Mouse (Mus musculus) stomach, embryonic 16.5 days (tissue): ENCODE data around the gene Tgm4. TPM values are rescaled to one million over a fixed set of nuclear protein-coding genes. Genes with fewer than 3 reads are reported as not detected.

Source experiments
- ATAC-seq: fragments of 200-750 bp; cut with Nextera tagmentation; 2 replicates; pipeline ENCODE4 v1.8.0; 2017; ENCODE audit warnings: moderate number of reproducible peaks, moderate TSS enrichment; ENCODE audit not compliant: insufficient read depth, low FRiP score
- H3K27ac ChIP-seq: fragments of 300-500 bp; sonication (generic); 2 replicates; pipeline ENCODE4 v1.5.1; 2014; ENCODE audit warnings: low read length
- H3K27me3 ChIP-seq: fragments of 300-500 bp; sonication (generic); 2 replicates; pipeline ENCODE4 v1.6.1; 2014; ENCODE audit warnings: low read length, control low read depth, mixed read lengths; ENCODE audit not compliant: control insufficient read depth, insufficient read depth
- H3K36me3 ChIP-seq: fragments of 300-500 bp; sonication (generic); 2 replicates; pipeline ENCODE4 v1.6.1; 2014; ENCODE audit warnings: low read length; ENCODE audit not compliant: control insufficient read depth, insufficient read depth
- H3K4me1 ChIP-seq: fragments of 300-500 bp; sonication (generic); 2 replicates; pipeline ENCODE4 v1.6.1; 2014; ENCODE audit warnings: low read length, control low read depth, mixed read lengths; ENCODE audit not compliant: control insufficient read depth, insufficient read depth
- H3K4me2 ChIP-seq: fragments of 300-500 bp; sonication (generic); 2 replicates; pipeline ENCODE4 v1.6.1; 2014; ENCODE audit warnings: low read depth, low read length, mixed read lengths
- H3K4me3 ChIP-seq: fragments of 300-500 bp; sonication (generic); replicated peaks from 2 replicates; pipeline ENCODE4 v1.5.1; 2014; ENCODE audit warnings: mild to moderate bottlenecking, low read length
- H3K9ac ChIP-seq: fragments of 300-500 bp; sonication (generic); 2 replicates; pipeline ENCODE4 v1.6.1; 2014; ENCODE audit warnings: low read length
- H3K9me3 ChIP-seq: fragments of 300-500 bp; sonication (generic); replicated peaks from 2 replicates; pipeline ENCODE4 v1.6.1; 2016; ENCODE audit warnings: low read length, control low read depth; ENCODE audit not compliant: control insufficient read depth
- WGBS: fragments of 180-500 bp; shearing (Covaris S2); extraction: QIAGEN DNeasy Blood & Tissue Kit; methylation state at CpG from one replicate; pipeline ENCODE4 v1.1.7; 2014; 5-methylcytosine and 5-hydroxymethylcytosine counted together
- polyA plus RNA-seq: library from polyadenylated mRNA; unstranded; fragments of >200 nt; fragmentation: Nextera tagmentation; extraction: Ambion mirVana; gene quantifications from 2 replicates; pipeline ENCODE4 v1.2.1, GENCODE M21; 2015

Tgm4 gene
- polyA plus RNA-seq, 1 experiment from 2014 or later, result 0.48 TPM

DNA sequence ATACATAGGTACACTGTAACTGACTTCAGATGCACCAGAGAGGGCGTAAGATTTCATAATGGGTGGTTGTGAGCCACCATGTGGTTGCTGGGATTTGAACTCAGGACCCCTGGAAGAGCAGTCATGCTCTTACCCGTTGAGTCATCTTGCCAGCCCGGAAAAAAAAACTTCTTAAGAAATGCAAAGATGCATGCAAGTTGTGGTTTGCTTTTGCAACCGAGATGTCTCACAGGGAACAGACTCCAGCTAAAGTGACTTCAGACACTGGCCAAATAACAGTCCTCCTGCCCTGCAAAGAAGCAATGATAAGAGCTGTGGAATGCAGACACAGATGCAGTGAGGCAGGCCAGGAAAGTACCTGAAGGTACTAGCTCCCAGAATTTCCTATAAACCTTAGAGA lies 56.3 kb downstream of the Tgm4 start:
- H3K27me3 ChIP-seq, result no peaks in the 10 kb centered on the region
- no peaks in the 10 kb centered on the region for H3K4me1 ChIP-seq
- no peak overlapping the region for H3K27ac ChIP-seq
- 0 out of 2 replicates have a peak overlapping the region, but pooled peaks have one; percentile 7 for H3K9ac ChIP-seq
- H3K4me2 ChIP-seq, result no peak overlapping the region
- no peaks in the 10 kb centered on the region for H3K9me3 ChIP-seq
- H3K4me3 ChIP-seq, result no peak overlapping the region
- no peak for ATAC-seq
- WGBS, result 87% methylated on average over 4 of the region's 4 CpGs
- H3K36me3 ChIP-seq, result 0 out of 2 replicates have a peak, but pooled peaks cover 15% of the 10 kb centered on the region

DNA sequence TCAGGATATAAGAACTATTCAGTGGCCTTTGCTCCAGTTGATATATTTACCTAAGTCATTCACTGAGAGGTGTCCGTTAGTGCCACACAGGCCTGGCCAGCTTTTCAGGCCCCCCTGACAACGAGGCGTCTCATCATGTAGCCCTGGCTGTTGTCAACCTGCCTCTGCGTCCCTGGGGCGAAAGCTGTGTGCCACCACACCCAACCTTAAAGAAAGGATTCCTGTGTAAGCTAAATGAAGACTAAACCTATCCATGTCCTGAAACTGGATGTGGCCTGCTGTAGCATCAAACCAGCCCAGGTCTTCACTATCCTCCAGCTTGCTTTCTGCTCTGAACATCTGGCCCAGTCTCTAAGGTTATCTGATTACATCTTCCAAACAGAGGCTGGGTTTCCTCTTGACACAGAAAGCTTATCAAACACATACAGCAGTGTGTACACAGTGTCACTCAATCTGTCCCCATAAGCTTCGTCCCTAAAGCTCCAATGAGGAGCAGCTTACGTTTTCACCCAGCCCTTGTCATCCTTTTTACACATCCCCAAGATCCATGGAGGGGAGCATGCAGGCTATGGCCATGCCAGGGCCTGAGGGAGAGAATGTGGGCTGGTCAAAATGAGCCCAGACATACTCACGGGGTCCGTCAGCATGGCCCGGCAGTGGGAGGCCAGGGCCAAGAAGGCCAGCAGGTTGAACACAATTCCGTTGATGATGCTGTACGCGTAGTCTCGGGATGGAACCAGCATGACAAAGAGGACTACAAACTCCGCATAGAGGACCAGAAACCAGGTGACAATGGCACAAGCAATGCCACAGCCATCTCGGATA lies 65.3 kb downstream of the Tgm4 start:
- Histone ChIP-seq H3K9me3 (no peaks in the 10 kb centered on the region), H3K27ac (no peak overlapping the region), H3K4me2 (no peak overlapping the region), H3K4me1 (no peaks in the 10 kb centered on the region), H3K9ac (no peak overlapping the region), H3K4me3 (no peak overlapping the region), H3K36me3 (peaks cover 45% of the 10 kb centered on the region), H3K27me3 (no peaks in the 10 kb centered on the region)
- no peak for ATAC-seq
- WGBS, result 91% methylated on average over 16 of the region's 16 CpGs

DNA sequence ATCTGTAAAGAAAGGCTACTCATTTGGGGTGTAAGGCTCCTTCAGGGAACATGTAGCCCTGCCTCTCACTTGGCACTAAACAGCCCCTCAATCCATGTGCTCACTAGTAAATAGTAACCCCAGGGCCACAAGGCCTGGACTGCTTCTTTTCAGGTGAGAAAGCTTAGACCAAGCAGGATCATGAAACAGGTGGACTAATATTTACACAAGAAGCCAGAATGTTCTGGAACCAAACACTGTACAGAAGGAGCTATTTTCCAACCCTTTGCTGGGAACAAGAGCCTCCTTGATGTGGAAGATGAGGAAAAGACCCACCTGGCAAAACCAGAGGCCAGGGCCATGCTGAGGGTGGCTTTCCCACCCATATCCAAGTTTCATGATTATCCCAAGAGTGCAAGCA lies 68.9 kb downstream of the Tgm4 start:
- Histone ChIP-seq H3K4me2 (no peak overlapping the region), H3K9me3 (no peaks in the 10 kb centered on the region), H3K9ac (no peak overlapping the region), H3K36me3 (peaks cover 23% of the 10 kb centered on the region), H3K27ac (no peak overlapping the region), H3K27me3 (no peaks in the 10 kb centered on the region), H3K4me1 (no peaks in the 10 kb centered on the region), H3K4me3 (no peak overlapping the region)
- ATAC-seq, result no peak; the same call in 1 of the 2 replicates

DNA sequence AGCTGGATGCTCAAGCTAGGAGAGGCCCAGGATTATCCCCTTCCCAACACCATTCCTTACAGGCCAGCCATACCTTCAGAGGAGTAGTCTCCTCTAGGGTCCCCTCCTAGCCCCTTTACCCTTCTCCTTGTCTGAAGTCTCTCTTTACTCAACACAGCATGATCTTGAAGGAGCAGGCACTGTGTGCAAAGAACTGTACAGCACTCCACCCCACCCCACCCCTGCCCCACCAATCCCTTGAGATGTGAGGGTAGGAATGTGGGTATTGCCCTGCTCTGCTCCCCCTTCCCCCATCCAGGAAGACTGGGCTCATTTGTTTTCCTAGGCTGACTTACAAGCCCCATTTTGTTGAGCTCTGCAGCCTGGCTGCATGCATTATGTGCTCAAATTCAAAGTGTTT lies 69.8 kb downstream of the Tgm4 start:
- Histone ChIP-seq H3K36me3 (peaks cover 16% of the 10 kb centered on the region), H3K4me1 (0 out of 2 replicates have a peak, but pooled peaks cover 5% of the 10 kb centered on the region), H3K4me3 (no peak overlapping the region), H3K27ac (no peak overlapping the region), H3K27me3 (no peaks in the 10 kb centered on the region), H3K4me2 (no peak overlapping the region), H3K9me3 (no peaks in the 10 kb centered on the region), H3K9ac (no peak overlapping the region)
- no peak for ATAC-seq

DNA sequence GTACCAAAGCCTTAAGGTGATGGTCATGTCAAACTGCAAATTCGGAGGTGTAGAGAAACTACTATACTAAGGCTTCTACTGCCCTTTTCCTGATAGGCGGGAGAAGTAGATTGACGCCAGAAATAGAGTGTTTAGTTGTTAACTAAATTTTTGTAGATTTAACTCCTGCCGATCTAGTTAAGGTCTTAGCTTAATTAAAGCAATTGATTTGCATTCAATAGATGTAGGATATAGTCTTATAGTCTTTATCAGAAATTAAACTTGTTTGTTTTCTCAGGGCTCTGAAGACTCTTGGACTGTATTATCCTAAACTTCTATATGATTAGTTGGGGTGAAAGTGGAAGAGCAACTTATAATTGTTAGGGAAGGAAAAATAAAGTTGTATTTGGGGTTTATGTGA lies 72.7 kb downstream of the Tgm4 start:
- WGBS, result 89% methylated on average over 4 of the region's 4 CpGs

DNA sequence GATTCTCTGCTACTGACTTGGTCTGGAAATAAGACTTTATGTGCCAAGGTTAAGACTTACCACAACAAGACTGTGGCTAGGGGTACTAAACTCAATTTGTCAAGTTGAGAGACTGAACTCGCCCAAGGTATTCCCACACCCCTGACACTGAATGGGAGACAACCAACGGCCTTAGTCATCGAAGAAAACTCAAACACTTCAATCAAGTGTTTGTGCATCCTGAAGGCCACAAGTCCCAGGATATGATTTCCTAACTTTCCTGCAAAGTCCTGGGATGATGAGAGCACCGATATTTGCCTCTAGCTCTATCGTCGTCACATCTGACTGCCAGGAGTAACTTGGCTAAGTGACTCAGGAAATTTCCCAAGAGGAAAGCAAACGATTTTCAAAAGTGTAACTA lies 74.7 kb downstream of the Tgm4 start:
- WGBS, result 72% methylated on average over 7 of the region's 7 CpGs
- ATAC-seq, result no peak
- H3K4me1 ChIP-seq, result peaks cover 23% of the 10 kb centered on the region
- H3K4me2 ChIP-seq, result no peak overlapping the region
- 0 out of 2 replicates have a peak, but pooled peaks cover 4% of the 10 kb centered on the region for H3K36me3 ChIP-seq
- no peak overlapping the region for H3K9ac ChIP-seq
- H3K9me3 ChIP-seq, result no peaks in the 10 kb centered on the region
- peak overlapping the region; percentile 35; the same call in 1 of the 2 replicates for H3K27ac ChIP-seq
- no peak overlapping the region for H3K4me3 ChIP-seq
- no peaks in the 10 kb centered on the region for H3K27me3 ChIP-seq

More for the DNA sequence above, 72.7 kb downstream of the Tgm4 start:
- Histone ChIP-seq H3K9me3 (no peaks in the 10 kb centered on the region), H3K4me1 (peaks cover 15% of the 10 kb centered on the region), H3K4me2 (no peak overlapping the region), H3K9ac (no peak overlapping the region), H3K27me3 (no peaks in the 10 kb centered on the region), H3K36me3 (0 out of 2 replicates have a peak, but pooled peaks cover 4% of the 10 kb centered on the region), H3K4me3 (no peak overlapping the region), H3K27ac (no peak overlapping the region)
- ATAC-seq, result no peak

DNA sequence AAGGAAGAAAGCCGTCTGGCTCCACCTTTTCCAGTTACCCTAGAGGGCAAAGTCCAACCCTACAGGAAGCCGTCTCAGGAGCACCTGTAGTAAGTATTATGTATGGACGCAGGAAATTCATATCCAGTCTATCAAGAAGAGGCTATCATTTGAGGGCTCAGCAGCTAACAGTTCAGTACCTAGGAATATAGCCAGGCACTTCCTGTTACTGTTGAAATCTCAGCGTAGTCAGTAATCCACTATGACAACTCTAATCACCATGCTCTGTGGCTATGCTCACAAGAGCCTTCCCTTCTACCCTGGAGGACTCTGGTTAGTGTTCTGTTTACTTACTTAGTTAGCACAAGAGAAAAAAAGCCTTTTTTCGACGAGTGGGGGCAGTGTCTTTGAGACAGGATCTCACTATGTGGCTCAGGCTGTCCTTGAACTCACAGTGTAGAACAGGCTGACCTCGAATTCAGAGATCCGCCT lies 77.3 kb downstream of the Tgm4 start:
- H3K27ac ChIP-seq, result peak overlapping the region; percentile 96
- peak overlapping the region; percentile 82 for H3K4me3 ChIP-seq
- peak; percentile 21; the same call in 1 of the 2 replicates for ATAC-seq
- peak overlapping the region; percentile 95 for H3K9ac ChIP-seq
- H3K36me3 ChIP-seq, result no peaks in the 10 kb centered on the region
- no peaks in the 10 kb centered on the region for H3K9me3 ChIP-seq
- 41% methylated on average over 8 of the region's 8 CpGs for WGBS
- H3K4me2 ChIP-seq, result peak overlapping the region; percentile 92
- no peaks in the 10 kb centered on the region for H3K27me3 ChIP-seq
- H3K4me1 ChIP-seq, result peaks cover 23% of the 10 kb centered on the region

DNA sequence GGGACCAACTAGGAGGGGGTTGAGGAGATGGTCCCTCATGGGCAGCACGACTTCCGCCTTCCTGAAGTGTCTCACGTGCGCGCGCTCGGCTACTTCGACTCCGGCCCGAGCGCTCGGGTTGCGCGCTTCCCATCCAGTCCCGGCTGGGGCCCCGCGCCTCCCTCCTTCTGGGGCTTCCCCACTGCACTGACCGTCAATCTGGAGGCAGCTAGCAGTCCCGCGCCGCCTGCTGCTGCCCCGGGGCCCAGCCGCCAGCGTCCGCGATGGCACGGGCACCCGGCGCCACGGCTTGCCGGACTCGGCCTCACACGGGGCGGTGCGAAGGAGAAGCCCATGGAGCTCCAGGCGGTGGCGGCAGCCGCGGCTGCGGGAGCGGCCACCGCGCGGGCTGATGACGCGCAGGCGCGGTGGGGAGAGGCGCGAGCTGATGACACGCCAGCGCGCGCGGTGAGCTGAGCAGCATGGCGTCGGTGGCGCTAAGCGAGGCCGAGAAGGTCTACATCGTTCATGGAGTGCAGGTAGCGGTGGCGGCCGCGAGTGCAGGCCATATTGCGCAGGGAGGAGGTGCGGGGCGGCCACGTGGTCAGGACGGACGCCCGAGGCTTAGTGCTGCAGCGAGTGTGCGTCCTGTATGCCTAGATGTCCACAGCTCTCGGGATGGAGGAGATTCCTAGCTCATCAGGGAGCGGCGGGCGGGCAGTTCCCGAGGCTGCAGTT lies 78.4 kb downstream of the Tgm4 start, which contains the start of the genes Zdhhc3 and Exosc7:
Gene Zdhhc3, minus strand, starts transcription at position 401 of the 717 bp plus-strand sequence.
Gene Exosc7, plus strand, starts transcription at position 411 of the 717 bp plus-strand sequence.
- peak; percentile 92 for ATAC-seq
- H3K27me3 ChIP-seq, result no peaks in the 10 kb centered on the region
- H3K4me3 ChIP-seq, result peak within 1 kb of the TSS; percentile 82
- WGBS, result under 1% methylated on average over 79 of the region's 79 CpGs
- no peaks in the 10 kb centered on the region for H3K9me3 ChIP-seq
- peaks cover 23% of the 10 kb centered on the region for H3K4me1 ChIP-seq
- peak within 1 kb of the TSS; percentile 96 for H3K27ac ChIP-seq
- H3K36me3 ChIP-seq, result no peaks in the 10 kb centered on the region
- peak within 1 kb of the TSS; percentile 92 for H3K4me2 ChIP-seq
- H3K9ac ChIP-seq, result peak within 1 kb of the TSS; percentile 95

DNA sequence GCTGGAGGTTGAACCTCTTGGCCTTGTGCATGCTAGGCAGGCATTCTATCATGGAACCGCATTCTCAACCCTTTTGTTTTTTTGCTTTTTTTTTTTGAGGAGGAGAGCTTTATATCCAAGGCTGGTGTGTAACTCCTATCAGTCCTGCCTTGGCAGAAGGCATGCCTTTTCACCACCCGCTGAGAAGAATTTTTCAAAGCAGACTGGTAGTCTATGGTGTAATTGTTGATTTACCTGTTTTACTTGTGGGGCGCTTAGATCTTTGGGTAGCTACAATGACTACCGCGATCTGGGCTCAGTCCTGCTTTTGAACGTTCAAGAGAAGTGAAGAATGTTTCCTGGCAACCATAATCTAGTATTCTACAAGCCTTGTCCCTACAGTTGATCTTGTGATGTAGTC lies 79.4 kb downstream of the Tgm4 start:
- Histone ChIP-seq H3K36me3 (no peaks in the 10 kb centered on the region), H3K9me3 (no peaks in the 10 kb centered on the region), H3K27ac (peak overlapping the region; percentile 96), H3K4me2 (peak overlapping the region; percentile 92), H3K9ac (peak overlapping the region; percentile 95), H3K4me3 (peak overlapping the region; percentile 82), H3K4me1 (peaks cover 23% of the 10 kb centered on the region), H3K27me3 (no peaks in the 10 kb centered on the region)
- no peak for ATAC-seq
- WGBS, result 51% methylated on average over 6 of the region's 6 CpGs
